Mouse (Mus musculus) fibroblast of lung, adult 2 months (primary cell): Measurements from ENCODE around the gene Mad1l1.
"Not testable (repeated sequence)": the region's sequence is repeated elsewhere in the genome, so short reads cannot be mapped to it uniquely, and the experiment has no call there.

ENCODE experiments used
- DNase-seq: peaks from one replicate; pipeline ENCODE4 v3.0.0-alpha.2; 2011; ENCODE audit warnings: low read depth

The Mad1l1 gene

DNA sequence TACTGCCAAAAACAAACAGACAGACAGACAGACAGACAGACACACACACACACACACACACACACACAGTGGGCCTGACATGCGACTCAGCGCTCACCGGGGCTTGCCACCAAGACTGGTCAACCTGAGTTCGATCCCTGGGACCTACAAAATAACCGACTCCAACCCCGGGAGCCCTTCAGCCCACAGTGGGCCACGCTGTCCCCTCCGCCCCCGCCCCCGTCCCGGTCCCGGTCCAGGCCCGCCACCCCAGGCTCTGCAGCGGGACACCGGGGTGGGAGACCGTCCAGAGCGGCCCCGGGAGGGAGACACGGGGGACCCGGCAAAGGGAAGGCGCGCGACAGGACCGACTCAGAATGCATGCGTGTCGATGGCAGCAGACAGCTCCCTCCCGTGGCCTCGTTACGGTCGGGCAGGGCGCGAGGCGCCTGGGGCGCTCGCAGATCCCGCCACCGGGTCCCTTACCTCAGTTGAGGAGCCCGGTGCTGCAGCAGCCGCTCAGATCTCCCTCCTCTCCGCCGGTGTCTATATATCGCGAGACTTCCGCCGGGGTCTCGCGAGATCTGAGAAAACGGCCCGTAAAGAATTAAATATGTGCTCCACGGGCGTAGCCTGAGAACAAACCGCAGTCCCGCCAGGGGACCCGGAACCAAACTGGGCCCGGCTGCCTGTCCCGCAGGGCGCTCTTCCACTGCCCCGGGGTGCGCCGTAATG, at the start of gene Mad1l1, which contains the start of gene Nudt1:
Gene Mad1l1, minus strand, starts transcription at position 511 of the 714 bp plus-strand sequence.
Gene Nudt1, plus strand, starts transcription at position 615 of the 714 bp plus-strand sequence.
- DNase-seq, result peak; percentile 85

DNA sequence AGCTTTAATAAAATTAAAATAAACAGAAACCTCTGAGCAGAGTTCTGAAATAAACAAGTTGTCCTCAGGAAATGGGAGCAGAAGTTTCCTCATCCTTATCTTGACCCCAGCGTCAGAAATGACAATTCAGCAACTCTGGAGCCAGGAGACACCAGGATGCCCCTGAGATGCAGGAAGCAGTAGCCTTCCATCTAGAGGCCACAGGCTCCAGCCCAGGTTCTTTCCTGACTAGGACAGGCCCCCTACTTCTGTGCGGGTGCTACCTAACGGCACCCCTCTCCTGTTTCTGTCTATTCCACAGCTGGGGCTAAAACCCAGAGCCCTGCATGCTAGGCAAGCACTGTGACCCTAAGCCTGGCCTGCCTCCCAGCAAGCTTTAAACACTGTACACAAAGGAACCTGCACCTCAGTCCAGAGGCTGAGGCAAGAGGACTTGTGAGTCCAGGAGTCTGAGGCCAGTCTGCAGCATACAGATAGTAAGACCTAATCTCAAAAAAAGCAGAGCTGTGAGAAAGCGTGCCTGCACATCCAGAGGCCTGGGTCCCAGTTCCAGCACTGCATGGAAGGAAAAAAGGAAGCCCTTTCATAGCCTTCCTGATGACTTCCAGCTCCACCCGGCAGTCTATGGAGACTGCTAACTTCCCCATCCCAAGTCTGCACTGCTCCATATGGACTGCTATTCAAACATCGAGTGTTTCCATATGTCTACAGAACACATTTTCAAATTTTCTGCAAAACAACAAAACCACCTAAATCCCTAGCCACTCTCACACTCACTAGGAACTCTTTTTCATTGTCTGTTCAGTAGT, 49.3 kb upstream of the Mad1l1 start:
- DNase-seq, result no peak

DNA sequence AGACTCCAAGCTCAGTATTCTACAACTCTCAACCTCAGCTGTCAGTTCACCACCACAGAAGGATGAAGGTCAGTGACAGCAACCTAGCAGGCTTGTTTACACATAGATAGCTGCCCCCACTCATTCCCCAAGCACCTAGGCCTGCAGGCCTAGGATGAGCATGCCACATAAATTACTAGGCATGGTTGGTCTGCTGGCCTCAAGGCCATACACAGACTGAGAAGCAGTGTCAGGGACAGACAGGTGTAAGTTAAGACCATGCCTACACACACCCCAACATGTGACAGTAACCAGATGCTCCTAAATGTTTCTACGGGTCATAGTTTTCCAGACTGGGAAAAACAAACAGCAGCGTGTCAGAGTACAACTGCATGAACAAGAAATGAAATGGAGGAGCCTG, 48.1 kb upstream of the Mad1l1 start:
- no peak for DNase-seq

DNA sequence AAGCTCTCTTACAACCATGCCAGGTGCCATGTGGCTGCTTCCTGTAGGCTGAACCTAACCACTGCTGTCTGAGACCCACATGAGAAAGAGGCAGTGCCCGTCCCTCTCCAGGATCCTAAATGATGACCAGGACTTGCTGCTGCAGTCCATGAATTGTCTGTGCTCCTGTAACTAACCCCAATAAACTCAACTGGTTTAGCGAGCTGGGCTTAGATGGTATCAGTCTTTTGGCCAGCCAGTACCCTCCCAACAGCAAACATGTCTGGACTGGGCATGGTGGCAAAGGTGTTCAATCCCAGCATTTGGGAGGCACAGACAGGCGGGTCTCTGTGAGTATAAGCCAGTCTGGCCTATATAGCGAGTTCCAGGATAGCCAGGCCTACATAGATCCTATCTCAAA, 47.6 kb upstream of the Mad1l1 start:
- no peak for DNase-seq

DNA sequence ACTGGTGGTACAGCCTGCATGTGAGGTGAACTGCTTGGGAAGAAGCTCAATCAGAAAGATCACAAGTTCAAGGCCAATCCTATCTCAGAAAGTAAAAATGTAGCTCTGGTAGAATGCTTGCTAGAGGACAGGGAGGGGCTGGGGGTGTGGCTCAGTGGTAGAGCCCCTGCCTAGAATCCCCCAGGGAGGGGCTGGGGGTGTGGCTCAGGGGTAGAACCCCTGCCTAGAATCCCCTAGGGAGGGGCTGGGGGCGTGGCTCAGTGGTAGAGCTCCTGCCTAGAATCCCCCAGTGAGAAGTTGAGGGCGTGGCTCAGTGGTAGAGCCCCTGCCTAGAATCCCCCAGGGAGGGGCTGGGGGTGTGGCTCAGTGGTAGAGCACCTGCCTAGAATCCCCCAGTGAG, 46.8 kb upstream of the Mad1l1 start:
- DNase-seq, result not testable (repeated sequence)

DNA sequence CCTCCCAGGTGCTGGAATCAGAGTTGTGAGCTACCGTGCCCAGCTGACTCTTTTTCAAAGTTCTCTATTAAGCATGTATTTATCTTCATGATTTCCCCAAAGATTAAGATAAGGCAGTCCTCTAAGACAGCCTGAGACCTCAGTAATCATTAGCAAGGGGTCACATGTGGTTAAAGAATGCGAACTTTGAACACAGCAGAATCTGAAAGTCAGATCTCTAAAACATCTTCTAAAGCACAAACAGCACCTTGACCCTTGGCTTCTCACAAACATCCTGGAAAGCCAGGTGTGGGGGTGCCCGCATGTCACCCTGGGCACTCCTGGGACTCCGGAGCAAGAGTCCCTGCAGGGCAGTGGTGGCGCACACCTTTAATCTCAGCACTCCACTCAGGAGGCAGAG, 43.1 kb upstream of the Mad1l1 start:
- DNase-seq, result no peak

DNA sequence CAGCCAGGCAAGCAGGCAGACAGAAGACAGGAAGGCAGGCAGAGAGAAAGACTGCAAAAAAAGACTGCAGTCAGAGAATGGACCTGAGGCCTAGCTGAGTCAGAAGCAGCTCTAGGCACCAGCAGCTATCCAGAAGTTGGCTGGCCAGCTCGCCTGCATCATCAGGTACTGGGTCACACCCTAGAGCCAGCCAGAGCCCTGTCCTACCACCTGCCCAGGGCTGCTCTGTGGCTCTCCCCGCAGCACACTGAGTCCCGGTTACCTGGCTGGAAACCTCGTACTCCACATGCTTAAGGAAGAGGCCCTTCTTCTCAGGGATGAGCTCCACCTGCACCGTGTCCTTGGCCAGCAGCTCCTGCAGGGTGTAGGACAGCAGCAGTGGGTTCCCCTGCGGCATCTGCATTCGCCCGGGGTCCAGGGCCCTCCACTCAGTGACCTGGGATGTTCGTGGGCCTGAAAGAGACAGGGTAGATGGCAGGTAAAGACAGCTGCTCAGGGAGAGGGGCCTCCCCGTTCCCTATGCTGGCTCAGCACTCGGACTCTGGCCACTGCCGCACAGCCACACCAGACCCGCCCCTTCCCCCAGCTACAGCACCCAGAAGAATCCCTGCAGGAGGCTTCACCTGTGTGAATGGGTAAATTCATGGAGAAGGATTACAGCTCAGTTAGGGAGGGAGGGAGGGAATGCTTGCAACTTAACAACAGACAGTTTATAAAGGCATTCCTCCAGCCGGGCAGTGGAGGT, 38.8 kb upstream of the Mad1l1 start:
- no peak for DNase-seq

DNA sequence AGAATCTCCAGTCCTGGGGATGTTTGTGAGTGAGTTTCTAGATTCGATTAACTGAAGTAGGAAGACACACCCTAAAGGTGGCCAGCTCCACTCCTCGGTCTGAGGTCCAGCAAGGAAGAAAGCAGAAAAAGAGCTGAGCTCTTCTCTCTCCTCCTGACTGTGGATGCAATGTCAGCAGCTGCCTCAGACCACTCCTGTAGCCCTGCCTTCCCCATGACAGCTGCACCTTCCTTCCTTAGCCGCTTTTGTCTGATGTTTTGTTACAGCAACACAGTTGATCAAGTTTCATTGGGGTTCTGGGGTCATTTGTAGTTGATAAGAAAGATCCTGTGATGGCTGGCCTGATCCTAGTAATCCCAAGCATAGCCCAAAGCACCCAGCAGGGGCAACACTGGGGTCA, 36.1 kb upstream of the Mad1l1 start:
- no peak for DNase-seq

DNA sequence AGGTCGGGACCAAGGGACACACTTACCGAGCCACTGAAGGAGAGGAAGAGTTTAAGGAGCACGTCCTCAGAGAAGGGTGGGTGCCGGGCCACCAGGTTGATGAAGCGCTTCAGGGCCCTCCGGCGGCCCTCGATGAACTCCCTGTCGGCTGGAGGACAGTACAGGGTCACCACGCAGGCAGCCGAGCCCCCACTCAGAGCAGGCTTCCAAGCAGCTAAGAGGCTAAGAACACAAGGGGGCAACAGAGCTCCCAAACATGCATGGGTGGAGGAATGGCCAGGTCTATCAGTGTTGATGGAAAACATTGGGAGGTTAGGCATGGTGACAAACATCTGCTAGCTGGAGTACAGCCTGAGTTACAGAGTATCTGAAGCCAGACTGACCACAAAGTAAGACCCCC, 34.6 kb upstream of the Mad1l1 start:
- no peak for DNase-seq

DNA sequence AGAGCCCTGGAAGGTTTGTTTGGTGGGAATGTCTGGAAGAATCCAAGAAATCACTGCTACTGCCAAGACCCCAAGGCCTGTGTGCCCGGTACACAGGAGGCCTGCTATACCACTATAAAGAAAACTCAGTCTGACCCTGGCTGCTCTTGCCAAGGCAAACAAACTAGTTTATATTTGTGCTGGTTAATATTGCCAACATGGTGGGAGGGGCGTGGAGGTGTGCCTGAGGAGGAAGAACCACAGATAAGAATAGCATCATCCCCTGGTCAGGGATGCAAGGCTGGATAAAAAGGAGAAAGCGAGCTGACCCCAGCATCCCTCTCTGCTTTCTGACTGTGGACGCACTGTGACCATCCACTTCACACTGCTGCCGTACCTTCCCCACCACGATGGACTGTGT, 31.0 kb upstream of the Mad1l1 start:
- no peak for DNase-seq

DNA sequence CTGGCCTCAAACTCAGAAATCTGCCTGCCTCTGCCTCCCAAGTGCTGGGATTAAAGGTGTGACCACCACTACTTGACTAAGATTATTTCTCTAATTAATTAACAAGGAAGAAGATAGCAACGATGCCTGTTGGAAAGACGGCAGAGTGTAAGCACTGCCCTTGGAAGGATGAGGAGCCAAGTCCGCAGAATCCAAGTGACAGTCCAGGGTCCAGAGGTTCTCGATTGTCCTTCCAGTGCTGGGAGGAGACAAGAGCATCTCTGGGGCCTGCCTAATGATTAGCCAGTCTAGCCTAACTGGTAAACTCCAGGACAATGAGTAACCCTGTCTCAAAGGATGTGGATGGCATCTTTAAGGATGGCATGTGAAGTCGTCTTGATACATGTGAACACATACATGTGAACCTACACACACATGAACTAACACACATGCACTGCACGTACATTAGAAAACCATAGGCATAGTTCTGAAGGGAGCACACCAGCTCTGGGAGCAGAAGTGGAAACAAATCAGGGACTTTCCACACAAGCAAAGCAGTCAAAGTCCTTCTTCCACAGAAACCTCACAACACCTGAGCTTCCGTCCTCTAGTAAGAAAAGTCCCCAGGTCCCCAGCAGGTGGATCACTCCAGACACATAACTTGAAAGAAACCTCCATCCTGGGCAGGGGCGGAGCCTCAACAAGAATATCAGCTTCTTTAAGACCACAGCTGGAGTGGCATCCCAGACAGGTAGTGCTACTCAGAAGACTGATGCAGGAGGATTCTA, 29.6 kb upstream of the Mad1l1 start:
- no peak for DNase-seq

DNA sequence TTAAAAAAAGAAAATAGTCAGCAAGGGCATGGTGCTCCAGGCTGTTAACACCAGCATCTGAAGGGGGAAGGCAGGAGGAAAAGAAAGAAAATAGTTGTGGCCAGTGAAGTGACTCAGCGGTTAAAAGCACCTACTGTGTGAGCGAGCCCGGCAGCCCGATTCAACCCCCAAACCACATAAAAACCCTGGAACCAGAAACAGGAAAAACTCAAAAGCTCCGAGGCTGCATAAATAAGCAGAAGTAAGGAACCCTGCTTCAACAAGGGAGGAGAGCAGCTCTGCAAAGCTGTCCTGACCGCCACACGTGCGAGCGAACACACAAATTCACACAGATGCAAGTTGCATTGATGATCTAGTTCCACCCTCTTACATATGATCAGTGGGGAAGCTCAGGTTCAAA, 28.5 kb upstream of the Mad1l1 start:
- no peak for DNase-seq

DNA sequence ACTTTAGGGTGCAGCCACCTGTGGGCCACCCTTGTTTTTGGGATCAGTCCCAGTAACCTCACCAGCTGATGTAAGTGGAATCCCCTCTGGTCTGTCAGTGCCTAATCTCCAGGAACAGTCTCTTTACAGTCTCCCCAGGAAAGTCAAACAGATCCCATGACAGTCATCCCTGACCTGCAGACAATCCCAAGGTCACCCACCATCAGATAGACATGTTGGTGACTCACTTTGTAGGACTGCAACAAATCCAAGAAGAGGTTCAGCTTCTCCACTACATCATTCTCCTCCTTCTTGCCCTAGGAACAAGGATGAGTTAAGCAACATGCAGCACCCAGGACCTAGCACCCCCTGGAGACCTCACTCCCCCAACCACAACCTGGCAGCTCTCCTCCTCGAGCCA, 24.7 kb upstream of the Mad1l1 start:
- DNase-seq, result no peak

DNA sequence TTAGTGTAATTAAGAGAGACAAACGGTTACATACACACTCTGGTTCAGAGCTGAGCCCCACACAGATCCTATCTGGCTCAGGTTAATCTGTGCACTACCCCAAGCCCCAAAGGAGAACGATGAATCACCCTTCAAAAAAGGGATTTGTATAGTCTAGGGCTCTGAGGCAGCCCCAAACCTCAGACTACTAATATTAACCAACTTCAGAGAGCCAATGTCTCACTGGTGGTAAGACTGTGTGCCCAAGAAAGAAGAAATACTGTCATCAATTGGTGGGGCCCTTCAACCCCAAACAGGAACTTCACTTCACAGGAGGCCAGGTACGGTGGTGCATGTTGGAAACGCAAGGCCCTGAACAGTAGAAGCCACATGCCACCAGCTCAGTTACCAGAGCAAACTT, 23.9 kb upstream of the Mad1l1 start:
- no peak for DNase-seq

DNA sequence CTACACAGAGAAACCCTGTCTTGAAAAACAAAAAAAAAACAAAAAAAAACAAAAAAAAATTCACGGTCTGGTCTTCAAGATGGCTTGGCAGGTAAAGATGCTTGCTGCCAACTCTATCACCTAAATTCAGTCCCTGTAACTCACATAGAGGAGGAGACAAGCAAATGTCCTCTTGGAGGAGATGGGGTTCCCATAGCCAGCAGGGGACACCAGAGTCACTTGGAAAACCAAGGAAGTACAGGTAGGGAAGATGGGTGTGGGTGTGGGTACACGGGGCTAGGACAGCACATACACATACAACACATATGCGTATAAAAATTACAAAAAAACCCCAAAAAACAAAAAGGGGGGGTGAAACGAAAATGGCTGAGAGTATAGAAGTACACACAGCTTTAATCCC, 21.5 kb upstream of the Mad1l1 start:
- no peak for DNase-seq

DNA sequence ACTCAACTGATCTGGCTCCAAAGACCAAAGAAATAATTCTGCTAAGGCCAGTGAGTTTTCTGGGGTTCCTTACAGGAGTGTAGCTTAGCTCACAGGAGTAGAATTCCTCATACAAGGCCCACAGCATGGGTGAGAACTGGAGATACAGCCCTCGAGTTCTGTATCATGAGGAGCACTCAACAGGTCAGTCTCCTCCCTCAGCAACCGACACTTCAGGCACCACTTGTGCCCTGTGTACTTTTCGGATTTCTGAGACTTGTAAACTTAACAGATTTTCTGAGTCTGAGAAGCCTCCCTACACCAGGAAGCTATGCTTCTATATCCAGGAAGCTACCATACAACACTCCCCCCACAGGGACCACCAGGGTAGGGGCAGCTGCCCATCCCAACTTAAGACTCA, 18.5 kb upstream of the Mad1l1 start:
- DNase-seq, result no peak

DNA sequence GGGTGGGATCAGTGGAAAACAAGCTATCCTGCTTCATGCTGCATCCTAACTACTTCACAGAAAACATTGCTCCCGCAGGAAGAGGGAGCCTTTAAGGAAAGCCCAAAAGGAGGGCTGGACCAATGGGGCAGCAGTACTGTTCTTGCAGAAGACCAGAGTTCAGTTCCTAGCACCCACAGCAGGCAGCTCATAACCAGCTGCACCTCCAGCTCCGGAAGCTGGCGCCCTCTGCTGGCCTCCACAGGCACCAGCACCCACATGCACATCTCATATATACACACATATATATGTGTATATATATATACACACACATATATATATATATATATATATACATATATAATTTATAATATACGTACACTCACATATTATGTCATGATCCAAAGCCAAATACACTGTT, 17.4 kb upstream of the Mad1l1 start:
- DNase-seq, result no peak

DNA sequence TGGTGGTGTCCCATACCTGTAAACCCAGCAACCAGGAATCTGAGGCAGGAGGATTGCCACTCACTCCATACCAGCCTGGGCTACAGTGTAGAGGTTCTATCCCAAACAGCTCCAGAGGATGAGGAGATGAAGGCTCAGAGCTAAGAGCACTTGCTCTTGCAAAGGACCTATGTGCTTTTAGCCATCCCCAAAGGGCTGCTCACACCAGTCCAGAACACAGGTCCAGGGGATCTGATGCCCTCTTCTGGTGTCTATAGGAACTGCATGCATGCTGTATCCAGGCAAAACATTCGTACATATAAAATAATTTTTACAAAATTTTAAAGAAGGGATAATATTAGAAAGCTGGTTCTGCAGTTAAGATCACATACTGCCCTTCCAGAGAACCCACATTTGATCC, 15.3 kb upstream of the Mad1l1 start:
- no peak for DNase-seq

DNA sequence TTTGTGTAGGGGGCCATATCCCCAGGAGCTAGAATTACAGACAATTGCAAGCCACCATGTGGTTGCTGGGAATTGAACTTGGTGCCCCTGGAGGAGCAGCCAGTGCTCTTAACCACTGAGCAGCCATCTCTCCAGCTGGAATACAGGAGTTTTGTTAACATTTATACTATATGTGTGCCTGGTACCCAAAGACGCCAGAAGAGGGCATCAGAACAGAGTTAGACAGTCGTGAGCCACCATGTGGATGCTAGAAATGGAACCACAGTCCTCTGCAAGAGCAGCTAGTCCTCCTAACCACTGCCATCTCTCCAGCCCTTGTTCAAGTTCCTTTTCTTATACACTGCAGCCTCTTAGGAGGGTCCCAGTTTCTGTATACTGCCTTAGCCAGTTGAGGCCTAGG, 12.3 kb upstream of the Mad1l1 start:
- DNase-seq, result no peak

DNA sequence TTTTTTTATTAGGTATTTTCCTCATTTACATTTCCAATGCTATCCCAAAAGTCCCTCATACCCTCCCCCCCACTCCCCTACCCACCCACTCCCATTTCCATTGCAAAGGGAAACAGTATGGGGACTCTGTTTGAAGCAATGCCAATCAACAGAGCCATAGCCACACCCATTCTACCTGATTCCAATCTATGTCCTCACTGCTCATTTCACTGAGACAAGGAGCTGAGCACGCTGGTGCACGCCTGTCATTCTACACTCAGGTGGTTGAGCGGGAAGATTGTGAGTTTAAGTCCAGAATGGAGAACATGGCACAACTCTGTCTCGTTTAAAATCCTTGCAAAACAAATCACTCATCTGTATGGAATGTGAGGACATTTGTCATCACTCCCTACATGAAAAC, 11.2 kb upstream of the Mad1l1 start:
- DNase-seq, result no peak

DNA sequence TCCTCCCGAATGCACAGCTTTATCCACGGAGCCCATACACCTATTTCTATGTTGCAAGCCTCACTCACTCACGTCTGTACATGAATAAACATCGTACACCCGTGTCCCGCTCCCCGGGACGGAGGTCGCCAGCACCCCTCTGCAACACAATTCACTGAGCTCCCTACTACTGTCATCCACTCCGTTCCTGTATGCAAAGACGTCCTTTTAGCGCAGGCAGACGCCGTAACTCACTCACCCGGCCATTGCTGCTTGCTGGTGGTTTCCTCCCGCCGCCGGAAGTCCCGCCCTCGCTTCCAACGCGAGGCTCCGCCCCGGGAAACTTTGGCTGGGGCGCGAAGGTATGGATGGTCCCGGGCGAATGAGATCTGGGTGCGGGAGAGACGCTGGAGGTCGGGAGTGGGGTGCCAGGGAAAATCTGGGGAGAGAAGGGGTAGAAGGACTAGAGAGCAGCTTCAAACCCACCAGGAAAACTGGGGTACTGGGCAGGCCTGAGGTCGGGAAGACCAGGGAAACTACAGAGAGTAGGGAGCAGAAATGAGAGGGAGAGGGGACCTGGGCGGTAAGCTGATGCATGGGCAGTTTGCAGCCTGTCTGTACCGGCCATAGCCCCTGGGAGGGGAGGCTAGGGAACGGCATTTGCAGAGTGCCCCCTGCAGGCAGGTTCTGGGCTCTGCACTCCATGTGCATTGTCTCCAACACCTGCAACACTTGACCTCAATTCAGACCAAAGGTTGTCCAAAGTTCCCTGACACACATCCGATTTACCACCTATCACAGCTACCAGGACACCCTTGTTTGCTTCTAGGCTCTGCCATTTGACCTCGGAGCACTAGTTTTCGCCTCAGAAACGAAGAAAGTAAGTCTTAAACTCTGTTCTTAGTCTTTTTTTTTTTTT, 10.5 kb upstream of the Mad1l1 start, which contains the start of gene Mrm2:
Gene Mrm2, minus strand, starts transcription at position 284 of the 898 bp plus-strand sequence.
- peak; percentile 34 for DNase-seq
